Mouse (Mus musculus) liver, embryonic 14.5 days (tissue): ENCODE data around the gene Cyp51. TPM values are rescaled to one million over a fixed set of nuclear protein-coding genes. Genes with fewer than 3 reads are reported as not detected.

ENCODE experiments used
- ATAC-seq: fragments of 200-750 bp; cut with Nextera tagmentation; 2 replicates; pipeline ENCODE4 v1.8.0; 2017; ENCODE audit warnings: moderate number of reproducible peaks, mild to moderate bottlenecking, moderate library complexity; ENCODE audit not compliant: insufficient read depth
- DNase-seq, 3 experiments: peaks; one replicate each; pipeline ENCODE4 v3.0.0-alpha.2; 2012 to 2013; ENCODE audit warnings: low read depth in 3 of 3, low spot score in 3 of 3
- H3K27ac ChIP-seq: fragments of 300-500 bp; sonication (generic); 2 replicates; pipeline ENCODE4 v1.5.1; 2014; ENCODE audit warnings: moderate library complexity, mild to moderate bottlenecking, control low read depth, inconsistent platforms
- H3K27me3 ChIP-seq: fragments of 300-500 bp; sonication (generic); 2 replicates; pipeline ENCODE4 v1.6.1; 2014; ENCODE audit warnings: mild to moderate bottlenecking, low read length, moderate library complexity; ENCODE audit not compliant: control insufficient read depth, insufficient read depth
- H3K36me3 ChIP-seq: fragments of 300-500 bp; sonication (generic); replicated peaks from 2 replicates; pipeline ENCODE4 v1.6.1; 2014; ENCODE audit warnings: low read depth; ENCODE audit not compliant: control insufficient read depth, insufficient read depth
- H3K4me1 ChIP-seq, 2 experiments: fragments of 200-500 bp in 1 of 2; fragments of 300-500 bp in 1 of 2; sonication (generic) in 1 of 2; replicated peaks; 2 replicates each; pipeline ENCODE4 v1.6.1; 2012 to 2014; ENCODE audit warnings: antibody characterized with exemption in 1 of 2, inconsistent platforms in 1 of 2, low read length in 1 of 2; ENCODE audit not compliant: control insufficient read depth in 2 of 2, insufficient read depth in 2 of 2
- H3K4me2 ChIP-seq: fragments of 300-500 bp; sonication (generic); 2 replicates; pipeline ENCODE4 v1.6.1; 2014; ENCODE audit warnings: low read depth, mild to moderate bottlenecking, control low read depth, moderate library complexity
- H3K4me3 ChIP-seq, 2 experiments: fragments of 200-500 bp in 1 of 2; fragments of 300-500 bp in 1 of 2; sonication (generic) in 1 of 2; 2 replicates each; pipeline ENCODE4 v1.5.1; 2012 to 2014; ENCODE audit warnings: low read depth in 2 of 2, low read length in 2 of 2, mild to moderate bottlenecking in 2 of 2, control low read depth in 1 of 2, inconsistent platforms in 1 of 2, moderate library complexity in 1 of 2; ENCODE audit not compliant: insufficient read depth in 1 of 2
- H3K9ac ChIP-seq: fragments of 300-500 bp; sonication (generic); replicated peaks from 2 replicates; pipeline ENCODE4 v1.6.1; 2014; ENCODE audit warnings: mild to moderate bottlenecking, control low read depth, moderate library complexity
- H3K9me3 ChIP-seq: fragments of 300-500 bp; sonication (generic); 2 replicates; pipeline ENCODE4 v1.6.1; 2016; ENCODE audit warnings: low read length, mixed read lengths; ENCODE audit not compliant: control insufficient read depth
- CTCF ChIP-seq: IDR thresholded peaks from 2 replicates; pipeline ENCODE4 v1.5.1; 2016; ENCODE audit warnings: antibody characterized with exemption, low read depth, control low read depth
- EP300 ChIP-seq: IDR thresholded peaks from 2 replicates; pipeline ENCODE4 v1.6.1; 2016; ENCODE audit warnings: antibody characterized with exemption, low read depth
- WGBS: fragments of 180-500 bp; shearing (Covaris S2); extraction: QIAGEN DNeasy Blood & Tissue Kit; methylation state at CpG from one replicate; pipeline ENCODE4 v1.1.7; 2014; ENCODE audit not compliant: insufficient replicate concordance; 5-methylcytosine and 5-hydroxymethylcytosine counted together
- polyA plus RNA-seq, 2 experiments: library from polyadenylated mRNA; depleted of rRNA in 1 of 2; stranded (reverse) in 1 of 2; unstranded in 1 of 2; fragments of >200 nt; fragmentation: Nextera tagmentation in 1 of 2; extraction: Ambion mirVana in 1 of 2; gene quantifications; 2 replicates each; pipeline versions ENCODE4 v1.2.1 to v1.2.3; 2012 to 2014

Cyp51 gene
- polyA plus RNA-seq, 2 experiments: 39.3 to 49.7 TPM

GRCm38 (mm10) chr5:4084948-4085347 lies 19.6 kb downstream of the Cyp51 start:
- DNase-seq: no peak
- H3K27me3 ChIP-seq: no peaks in the 10 kb centered on the region
- ATAC-seq: no peak
- H3K9ac ChIP-seq: no peak overlapping the region
- 70% methylated on average over 7 of the region's 7 CpGs for WGBS
- H3K4me1 ChIP-seq: no peaks in the 10 kb centered on the region
- no peaks in the 10 kb centered on the region for H3K9me3 ChIP-seq
- no peak overlapping the region for H3K27ac ChIP-seq
- H3K4me2 ChIP-seq: no peak overlapping the region
- H3K4me3 ChIP-seq: no peak overlapping the region
- peaks cover 9% of the 10 kb centered on the region for H3K36me3 ChIP-seq
- TF ChIP-seq EP300 (no peak), CTCF (no peak)

- DNase-seq (no peak), ATAC-seq (no peak)
- peaks cover 12% of the 10 kb centered on the region for H3K36me3 ChIP-seq
These were observed 23.0 kb downstream of the Cyp51 start for GRCm38 (mm10) chr5:4081513-4081912.

GRCm38 (mm10) chr5:4080861-4081260 lies 23.7 kb downstream of the Cyp51 start:
- WGBS: 66% methylated on average over 2 of the region's 2 CpGs

More at GRCm38 (mm10) chr5:4081513-4081912, 23.0 kb downstream of the Cyp51 start:
- WGBS: 67% methylated on average over 2 of the region's 2 CpGs
- Histone ChIP-seq H3K4me1 (no peaks in the 10 kb centered on the region), H3K27me3 (no peaks in the 10 kb centered on the region), H3K9me3 (no peaks in the 10 kb centered on the region), H3K9ac (no peak overlapping the region), H3K27ac (no peak overlapping the region), H3K4me3 (no peak overlapping the region), H3K4me2 (no peak overlapping the region)
- TF ChIP-seq EP300: no peak
- TF ChIP-seq CTCF: no peak

GRCm38 (mm10) chr5:4079086-4079485 lies 25.5 kb downstream of the Cyp51 start:
- H3K9me3 ChIP-seq: no peaks in the 10 kb centered on the region
- H3K9ac ChIP-seq: no peak overlapping the region
- DNase-seq (no peak), ATAC-seq (no peak)
- H3K27ac ChIP-seq: no peak overlapping the region
- no peak overlapping the region for H3K4me2 ChIP-seq
- H3K36me3 ChIP-seq: peaks cover 11% of the 10 kb centered on the region
- no peaks in the 10 kb centered on the region for H3K4me1 ChIP-seq
- no peak overlapping the region for H3K4me3 ChIP-seq
- H3K27me3 ChIP-seq: no peaks in the 10 kb centered on the region
- TF ChIP-seq CTCF: no peak
- no peak for TF ChIP-seq EP300
- WGBS: 74% methylated on average over 3 of the region's 3 CpGs

More at GRCm38 (mm10) chr5:4080861-4081260, 23.7 kb downstream of the Cyp51 start:
- TF ChIP-seq CTCF (no peak), EP300 (no peak)
- no peak overlapping the region for H3K4me2 ChIP-seq
- H3K27me3 ChIP-seq: no peaks in the 10 kb centered on the region
- no peak overlapping the region for H3K27ac ChIP-seq
- no peak overlapping the region for H3K9ac ChIP-seq
- no peak for ATAC-seq
- H3K36me3 ChIP-seq: peaks cover 12% of the 10 kb centered on the region
- no peak for DNase-seq
- H3K4me1 ChIP-seq: no peaks in the 10 kb centered on the region
- no peak overlapping the region for H3K4me3 ChIP-seq
- H3K9me3 ChIP-seq: no peaks in the 10 kb centered on the region

- WGBS: 75% methylated on average over 3 of the region's 3 CpGs
- H3K4me1 ChIP-seq: no peaks in the 10 kb centered on the region
- no peak overlapping the region for H3K9ac ChIP-seq
- ATAC-seq (no peak), DNase-seq (no peak)
- no peak for TF ChIP-seq CTCF
- no peak for TF ChIP-seq EP300
- H3K9me3 ChIP-seq: no peaks in the 10 kb centered on the region
- no peak overlapping the region for H3K4me2 ChIP-seq
- H3K4me3 ChIP-seq: no peak overlapping the region
- no peak overlapping the region for H3K27ac ChIP-seq
- no peaks in the 10 kb centered on the region for H3K27me3 ChIP-seq
- H3K36me3 ChIP-seq: peaks cover 3% of the 10 kb centered on the region
These were observed 37.3 kb downstream of the Cyp51 start for GRCm38 (mm10) chr5:4067203-4067602.
